Mouse (Mus musculus): ENCODE measurements around the gene Lrrc26.

DNA sequence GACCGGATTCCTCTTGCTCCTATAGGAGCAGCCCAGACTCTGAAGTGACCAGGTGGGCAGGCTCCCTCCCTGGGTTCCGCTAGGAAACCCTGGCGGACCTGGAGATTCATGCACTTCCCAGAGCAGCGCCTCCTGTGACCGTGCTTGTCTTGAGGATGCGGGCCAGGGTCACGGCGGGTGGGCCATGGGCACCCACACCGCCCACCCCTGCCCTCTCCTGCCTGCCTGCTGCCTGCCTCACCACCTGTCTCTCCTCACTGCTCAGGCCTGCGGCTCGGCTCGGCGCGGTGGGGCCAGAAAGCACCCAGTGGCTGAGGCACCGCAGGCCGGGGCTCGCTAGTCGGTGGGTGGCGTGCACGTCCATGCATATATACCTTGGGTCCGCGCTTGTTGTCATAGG, 21.3 kb downstream of the Lrrc26 start:
- TF ChIP-seq CTCF (IDR thresholded peaks at IDR 0.05; ENCODE audit: extremely low read depth, insufficient read length, insufficient replicate concordance, low read depth, low read length) = no peak
- TF ChIP-seq POLR2A (IDR thresholded peaks at IDR 0.05; ENCODE audit: low read depth, low read length) = no peak
